Mouse (Mus musculus) stomach, embryonic 15.5 days (tissue): ENCODE measurements around the gene Wnt5b. TPM values are rescaled to one million over a fixed set of nuclear protein-coding genes. Genes with fewer than 3 reads are reported as not detected.
A peak's percentile ranks its signal among the peaks of the same experiment; 100 is the strongest.

ENCODE experiments used
- ATAC-seq: fragments of 200-750 bp; cut with Nextera tagmentation; 2 replicates; pipeline ENCODE4 v1.8.0; 2017; ENCODE audit warnings: low read depth, moderate number of reproducible peaks, moderate TSS enrichment; ENCODE audit not compliant: insufficient read depth, low FRiP score
- H3K27ac ChIP-seq: fragments of 300-500 bp; sonication (generic); 2 replicates; pipeline ENCODE4 v1.5.1; 2015; ENCODE audit warnings: mild to moderate bottlenecking, inconsistent platforms
- H3K27me3 ChIP-seq: fragments of 300-500 bp; sonication (generic); replicated peaks from 2 replicates; pipeline ENCODE4 v1.6.1; 2015; ENCODE audit warnings: inconsistent platforms
- H3K36me3 ChIP-seq: fragments of 300-500 bp; sonication (generic); 2 replicates; pipeline ENCODE4 v1.6.1; 2015; ENCODE audit warnings: inconsistent platforms
- H3K4me1 ChIP-seq: fragments of 300-500 bp; sonication (generic); 2 replicates; pipeline ENCODE4 v1.6.1; 2015; ENCODE audit warnings: inconsistent platforms
- H3K4me2 ChIP-seq: fragments of 300-500 bp; sonication (generic); 2 replicates; pipeline ENCODE4 v1.6.1; 2015; ENCODE audit warnings: mild to moderate bottlenecking, inconsistent platforms
- H3K4me3 ChIP-seq: fragments of 300-500 bp; sonication (generic); replicated peaks from 2 replicates; pipeline ENCODE4 v1.5.1; 2015; ENCODE audit warnings: inconsistent platforms
- H3K9ac ChIP-seq: fragments of 300-500 bp; sonication (generic); 2 replicates; pipeline ENCODE4 v1.6.1; 2015; ENCODE audit warnings: inconsistent platforms
- H3K9me3 ChIP-seq: fragments of 300-500 bp; sonication (generic); 2 replicates; pipeline ENCODE4 v1.6.1; 2016; ENCODE audit warnings: inconsistent platforms
- WGBS: fragments of 180-500 bp; shearing (Covaris S2); methylation state at CpG from one replicate; pipeline ENCODE4 v1.1.7; 2015; 5-methylcytosine and 5-hydroxymethylcytosine counted together
- polyA plus RNA-seq: library from polyadenylated mRNA; unstranded; fragments of >200 nt; fragmentation: Nextera tagmentation; extraction: Ambion mirVana; gene quantifications from 2 replicates; pipeline ENCODE4 v1.2.1, GENCODE M21; 2015

Gene Wnt5b
- polyA plus RNA-seq: 8.7 and 10.4 TPM in 2 replicates

DNA sequence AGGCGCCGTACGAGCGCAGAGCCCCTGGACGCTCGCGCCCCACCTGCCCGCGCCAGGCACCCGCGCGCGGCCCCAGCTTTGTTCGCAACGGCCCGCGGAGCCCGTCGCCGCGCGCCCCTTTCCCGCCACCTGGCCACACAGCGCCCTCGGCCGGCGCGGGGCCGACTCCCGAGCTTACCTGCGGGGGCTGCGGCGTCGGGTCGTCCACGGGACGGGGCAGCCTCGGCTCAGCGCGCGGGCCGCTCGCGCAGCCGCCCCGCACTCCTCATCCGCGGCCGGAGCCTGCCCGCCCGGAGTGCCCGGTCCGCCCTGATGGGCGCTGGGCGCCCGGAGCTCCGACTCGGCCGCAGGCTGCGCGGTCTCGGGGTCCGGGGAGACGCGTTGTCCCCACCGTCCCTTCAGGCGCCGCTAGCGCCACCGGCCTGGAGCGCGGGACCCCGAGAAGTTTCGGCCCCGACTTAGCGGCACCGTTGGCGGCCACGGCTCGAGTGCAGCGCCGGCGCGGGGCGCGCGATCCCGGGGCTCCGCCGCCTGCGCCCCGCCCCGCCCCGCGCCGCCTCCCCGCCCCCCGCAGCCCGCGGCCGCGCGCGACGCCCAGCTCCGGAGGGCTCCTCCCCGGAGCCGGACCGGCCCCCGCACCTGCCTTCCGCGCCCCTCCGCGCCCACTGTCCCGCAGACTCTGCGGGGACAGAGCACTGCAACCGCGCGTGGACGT is at the start of gene Wnt5b:
Gene Wnt5b (minus strand): TSS at position 545 of the 715 bp plus-strand sequence.
- Histone ChIP-seq H3K4me1 (0 out of 2 replicates have a peak, but pooled peaks cover 5% of the 10 kb centered on the region), H3K4me2 (peak within 1 kb of the TSS; percentile 94), H3K4me3 (peak within 1 kb of the TSS; percentile 72), H3K27ac (no peak within 1 kb of the TSS), H3K36me3 (no peaks in the 10 kb centered on the region), H3K9me3 (no peaks in the 10 kb centered on the region), H3K9ac (peak within 1 kb of the TSS; percentile 46), H3K27me3 (peaks cover 7% of the 10 kb centered on the region; the same call in 1 of the 2 replicates)
- peak; percentile 64 for ATAC-seq
- WGBS: under 1% methylated on average over 103 of the region's 120 CpGs

DNA sequence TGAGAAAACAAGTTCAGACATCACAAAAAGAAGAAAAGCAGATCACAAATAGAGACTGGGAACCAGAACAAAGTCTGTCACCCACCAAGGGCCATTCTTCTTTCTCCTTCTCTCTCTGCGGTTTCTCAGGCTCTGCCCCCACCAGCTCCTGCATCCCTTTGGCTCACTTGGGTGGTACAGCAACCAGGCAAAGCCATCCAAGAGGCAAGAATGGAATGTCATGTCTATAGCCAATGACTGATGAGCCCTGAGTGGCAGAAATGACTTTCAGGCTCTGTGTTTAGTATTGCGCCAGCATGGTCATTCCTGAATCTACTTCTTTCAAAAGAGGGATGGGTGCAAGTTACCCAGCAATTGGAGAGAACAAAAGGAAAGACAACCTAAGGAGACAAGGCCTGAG is 46.7 kb upstream of the Wnt5b start:
- H3K9ac ChIP-seq: no peak overlapping the region
- no peak for ATAC-seq
- H3K4me3 ChIP-seq: no peak overlapping the region
- H3K27me3 ChIP-seq: no peaks in the 10 kb centered on the region
- no peak overlapping the region for H3K4me2 ChIP-seq
- 65% methylated on average over 2 of the region's 2 CpGs for WGBS
- H3K4me1 ChIP-seq: no peaks in the 10 kb centered on the region; the same call in 1 of the 2 replicates
- H3K27ac ChIP-seq: no peak overlapping the region
- H3K9me3 ChIP-seq: no peaks in the 10 kb centered on the region
- H3K36me3 ChIP-seq: no peaks in the 10 kb centered on the region

DNA sequence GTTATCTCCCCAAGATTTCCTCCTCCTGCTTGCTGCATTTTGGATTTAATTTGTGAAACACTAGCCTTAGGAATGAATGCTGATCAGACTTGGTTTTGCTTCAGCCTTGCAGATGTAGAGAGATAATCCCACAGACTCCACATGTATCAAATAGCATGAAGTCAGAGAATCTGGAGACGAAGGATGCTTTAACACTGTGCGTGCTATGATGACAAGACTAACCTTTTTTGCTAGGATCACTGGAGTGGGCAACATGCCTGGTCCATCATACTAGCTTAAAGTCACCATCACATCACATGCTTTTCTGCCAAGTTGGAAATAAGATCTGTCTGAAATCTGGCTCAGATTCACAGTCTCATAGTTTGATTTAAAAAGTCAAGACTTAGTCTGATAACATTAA is 43.8 kb upstream of the Wnt5b start:
- no peak for ATAC-seq
- Histone ChIP-seq H3K27ac (no peak overlapping the region), H3K9ac (no peak overlapping the region), H3K4me3 (no peak overlapping the region), H3K4me2 (no peak overlapping the region), H3K36me3 (no peaks in the 10 kb centered on the region), H3K4me1 (no peaks in the 10 kb centered on the region; the same call in 1 of the 2 replicates), H3K27me3 (no peaks in the 10 kb centered on the region), H3K9me3 (no peaks in the 10 kb centered on the region)
- WGBS: 75% methylated on average over 2 of the region's 2 CpGs

DNA sequence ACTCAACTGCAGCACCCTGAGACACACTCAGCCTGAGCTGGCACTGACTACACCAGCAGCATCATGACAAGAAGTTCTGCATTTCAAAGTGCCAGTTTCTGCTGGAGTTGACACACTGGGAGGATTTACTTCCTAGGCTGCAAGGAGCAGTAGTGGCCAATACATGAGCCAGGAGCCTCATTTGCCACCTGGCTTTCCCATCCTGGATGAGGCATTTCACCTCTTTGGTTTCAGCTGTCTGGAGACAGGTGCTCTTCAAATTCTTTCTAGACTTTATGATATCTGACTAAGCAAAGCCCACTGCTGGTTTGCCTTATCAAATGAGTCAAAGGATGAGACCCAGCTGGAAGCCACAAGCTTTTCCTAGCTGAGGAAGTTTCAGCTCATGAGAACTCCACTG is 43.3 kb upstream of the Wnt5b start:
- no peak for ATAC-seq
- Histone ChIP-seq H3K4me1 (no peaks in the 10 kb centered on the region; the same call in 1 of the 2 replicates), H3K9me3 (no peaks in the 10 kb centered on the region), H3K27me3 (no peaks in the 10 kb centered on the region), H3K27ac (no peak overlapping the region), H3K9ac (no peak overlapping the region), H3K36me3 (no peaks in the 10 kb centered on the region), H3K4me2 (no peak overlapping the region), H3K4me3 (no peak overlapping the region)

DNA sequence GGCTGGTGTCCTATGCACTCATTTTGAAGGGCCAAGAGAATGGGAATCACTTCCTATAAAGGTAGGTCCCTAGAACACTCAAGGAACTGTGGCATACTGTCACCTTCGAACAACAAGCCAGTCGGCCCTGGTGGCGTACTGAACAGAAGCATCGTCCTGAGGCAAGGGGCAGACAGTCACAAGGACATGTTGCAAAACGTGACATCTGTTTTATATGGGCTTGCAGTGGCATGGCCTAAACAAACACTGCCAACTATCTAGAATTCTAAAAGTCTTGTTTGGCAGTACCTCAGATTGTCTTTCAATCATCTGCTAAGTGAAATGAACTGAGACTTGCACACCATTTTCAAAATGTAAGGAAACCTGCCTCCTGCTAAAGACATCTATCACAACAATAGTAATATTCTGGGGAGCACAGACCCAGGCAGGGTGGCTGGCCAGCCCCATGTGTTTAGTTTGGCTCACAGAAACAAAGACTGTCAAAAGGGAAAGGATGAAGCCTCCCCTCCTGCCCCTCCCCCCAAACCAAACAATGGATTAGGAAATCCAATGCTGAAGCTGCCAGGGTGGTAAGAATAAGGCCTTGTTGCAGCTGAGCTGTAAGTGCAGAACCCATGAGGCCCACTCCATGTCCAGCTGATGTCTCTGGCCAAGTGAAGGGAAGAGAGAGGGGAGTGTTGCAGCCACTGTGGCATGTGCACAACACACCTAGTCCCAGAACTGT is 41.7 kb upstream of the Wnt5b start:
- no peaks in the 10 kb centered on the region for H3K27me3 ChIP-seq
- no peak overlapping the region for H3K27ac ChIP-seq
- WGBS: 60% methylated on average over 5 of the region's 5 CpGs
- H3K36me3 ChIP-seq: no peaks in the 10 kb centered on the region
- no peak overlapping the region for H3K9ac ChIP-seq
- H3K4me3 ChIP-seq: no peak overlapping the region
- no peaks in the 10 kb centered on the region; the same call in 1 of the 2 replicates for H3K4me1 ChIP-seq
- H3K4me2 ChIP-seq: no peak overlapping the region
- H3K9me3 ChIP-seq: no peaks in the 10 kb centered on the region
- ATAC-seq: no peak

DNA sequence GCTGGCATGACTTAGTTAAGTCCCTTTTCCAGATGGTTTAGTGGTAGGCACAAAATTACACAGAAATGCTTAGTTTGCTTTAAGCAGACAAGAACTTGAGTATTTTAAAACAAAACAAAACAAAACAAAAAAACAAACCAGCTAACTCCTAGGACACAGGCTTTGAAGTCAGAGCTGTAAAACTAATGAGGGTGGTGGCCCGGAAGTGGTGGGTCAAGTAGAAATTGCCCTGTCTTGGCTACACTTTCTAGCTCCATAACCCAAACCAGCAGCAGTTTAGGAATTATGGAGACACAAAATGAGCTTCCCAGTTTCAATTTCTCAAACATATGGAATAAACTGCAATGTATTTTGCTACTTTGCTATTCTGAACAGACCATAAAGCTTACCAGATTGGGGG is 39.9 kb upstream of the Wnt5b start:
- H3K9ac ChIP-seq: no peak overlapping the region
- H3K27me3 ChIP-seq: no peaks in the 10 kb centered on the region
- ATAC-seq: no peak
- H3K36me3 ChIP-seq: no peaks in the 10 kb centered on the region
- H3K9me3 ChIP-seq: no peaks in the 10 kb centered on the region
- no peaks in the 10 kb centered on the region; the same call in 1 of the 2 replicates for H3K4me1 ChIP-seq
- no peak overlapping the region for H3K4me2 ChIP-seq
- H3K4me3 ChIP-seq: no peak overlapping the region
- 56% methylated on average over 1 of the region's 1 CpGs for WGBS
- no peak overlapping the region for H3K27ac ChIP-seq

DNA sequence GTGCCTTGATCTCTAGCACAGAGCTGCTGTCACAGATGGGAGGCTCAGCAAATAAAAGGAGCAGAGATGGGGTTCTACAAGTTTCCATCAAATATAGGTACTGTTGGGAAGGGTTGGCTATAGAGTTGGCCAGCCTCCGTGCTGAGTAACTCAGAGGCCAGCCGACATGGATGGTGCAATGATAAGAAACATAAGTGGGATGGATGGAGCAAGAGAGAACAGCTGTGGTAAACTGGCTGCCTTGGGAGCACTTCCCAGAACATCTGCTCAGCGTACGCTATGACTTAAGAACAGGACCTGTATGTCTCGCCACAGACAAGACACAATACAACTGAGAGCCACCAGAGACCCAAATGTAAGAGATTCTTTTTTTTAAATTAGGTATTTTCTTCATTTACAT is 39.0 kb upstream of the Wnt5b start:
- 84% methylated on average over 5 of the region's 5 CpGs for WGBS
- no peak overlapping the region for H3K27ac ChIP-seq
- H3K9ac ChIP-seq: no peak overlapping the region
- no peaks in the 10 kb centered on the region for H3K36me3 ChIP-seq
- H3K4me2 ChIP-seq: no peak overlapping the region
- no peaks in the 10 kb centered on the region for H3K9me3 ChIP-seq
- ATAC-seq: no peak
- no peaks in the 10 kb centered on the region; the same call in 1 of the 2 replicates for H3K4me1 ChIP-seq
- H3K27me3 ChIP-seq: no peaks in the 10 kb centered on the region
- H3K4me3 ChIP-seq: no peak overlapping the region

DNA sequence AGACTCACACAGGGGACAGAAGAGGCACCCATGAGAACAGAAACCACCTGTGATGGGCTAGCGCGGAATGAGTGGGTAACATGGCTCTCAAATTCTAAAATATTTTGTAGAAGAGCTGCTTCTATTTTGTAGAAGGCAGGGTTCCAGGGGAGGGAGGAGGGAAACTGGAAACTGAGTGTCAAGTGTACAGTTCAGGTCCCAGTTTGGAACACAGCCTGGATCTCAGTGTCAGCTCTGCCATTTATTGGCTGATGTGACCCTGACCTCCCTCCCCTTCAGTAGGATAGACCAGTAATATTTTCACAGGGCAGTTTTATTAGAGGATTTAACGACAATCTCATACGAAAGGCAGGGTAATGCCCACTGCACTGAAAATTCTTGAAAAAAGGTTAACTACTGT is 32.6 kb upstream of the Wnt5b start:
- H3K27me3 ChIP-seq: no peaks in the 10 kb centered on the region
- H3K27ac ChIP-seq: no peak overlapping the region
- H3K4me2 ChIP-seq: no peak overlapping the region
- no peak overlapping the region for H3K9ac ChIP-seq
- H3K4me1 ChIP-seq: no peaks in the 10 kb centered on the region
- WGBS: 87% methylated on average over 4 of the region's 4 CpGs
- H3K9me3 ChIP-seq: no peaks in the 10 kb centered on the region
- no peaks in the 10 kb centered on the region for H3K36me3 ChIP-seq
- ATAC-seq: no peak
- H3K4me3 ChIP-seq: no peak overlapping the region

DNA sequence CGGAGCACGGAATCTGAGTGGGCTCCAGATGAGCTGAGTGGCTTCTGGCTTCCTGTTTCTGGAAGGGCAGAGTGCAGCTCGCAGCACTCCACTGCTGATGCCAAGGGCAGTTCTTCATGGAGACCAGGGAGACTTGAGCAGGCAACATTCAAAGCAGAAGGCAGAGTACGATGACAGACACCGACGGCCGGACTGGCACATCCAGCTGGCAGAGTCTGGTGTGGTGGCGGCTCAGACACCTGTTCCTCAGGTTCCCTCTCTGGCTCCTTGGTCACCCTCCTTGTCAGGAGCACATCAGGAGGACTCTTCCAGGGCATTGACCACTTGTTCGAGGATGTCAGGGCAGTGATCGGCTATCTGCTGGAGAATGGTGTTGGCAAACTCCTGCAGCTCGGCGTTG is 31.2 kb upstream of the Wnt5b start:
- Histone ChIP-seq H3K9ac (no peak overlapping the region), H3K36me3 (no peaks in the 10 kb centered on the region), H3K27ac (no peak overlapping the region), H3K9me3 (no peaks in the 10 kb centered on the region), H3K27me3 (no peaks in the 10 kb centered on the region), H3K4me1 (peaks cover 4% of the 10 kb centered on the region; the same call in 1 of the 2 replicates), H3K4me3 (no peak overlapping the region), H3K4me2 (no peak overlapping the region)
- no peak for ATAC-seq
- 88% methylated on average over 12 of the region's 12 CpGs for WGBS

DNA sequence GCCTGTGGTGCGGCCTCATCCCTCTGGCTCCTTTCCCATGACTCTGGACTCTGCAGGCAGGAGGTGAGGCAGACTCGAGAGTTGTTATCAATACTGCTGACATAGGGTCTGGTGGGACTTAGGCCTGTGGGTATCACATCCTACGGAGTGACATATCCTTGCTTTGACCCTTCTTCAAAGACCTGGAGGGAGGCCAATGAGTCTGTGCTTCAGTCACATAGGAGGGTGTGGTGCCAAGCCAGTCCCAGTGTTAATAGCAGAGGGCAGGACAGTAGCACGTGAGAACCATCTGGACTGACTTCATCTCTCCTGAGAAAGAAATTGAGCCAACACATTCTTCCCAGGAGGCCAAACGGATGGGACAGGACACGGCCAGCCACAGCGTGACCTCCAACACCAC is 28.1 kb upstream of the Wnt5b start:
- Histone ChIP-seq H3K9ac (no peak overlapping the region), H3K36me3 (no peaks in the 10 kb centered on the region), H3K4me3 (no peak overlapping the region), H3K4me1 (peaks cover 4% of the 10 kb centered on the region; the same call in 1 of the 2 replicates), H3K9me3 (no peaks in the 10 kb centered on the region), H3K27ac (no peak overlapping the region), H3K27me3 (no peaks in the 10 kb centered on the region), H3K4me2 (no peak overlapping the region)
- 69% methylated on average over 7 of the region's 7 CpGs for WGBS
- ATAC-seq: no peak

DNA sequence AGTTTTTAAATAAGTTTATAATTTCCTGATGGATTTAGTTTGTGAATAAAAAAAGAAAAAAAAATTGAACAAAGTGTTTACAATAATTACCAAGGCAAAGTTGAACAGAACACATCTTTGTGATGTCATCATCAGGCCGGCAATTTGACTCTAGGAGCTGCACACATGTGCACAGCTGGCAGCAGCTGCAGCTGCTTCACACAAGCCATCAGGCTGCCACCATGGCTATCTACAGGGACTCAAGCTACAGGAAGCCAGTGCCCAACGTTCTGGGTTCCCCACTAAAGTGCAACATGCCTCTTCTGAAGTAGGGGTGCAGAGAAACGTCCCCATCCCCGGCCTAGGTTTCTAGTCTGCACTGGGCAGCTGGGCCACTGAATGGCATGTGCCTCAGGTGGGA is 26.6 kb upstream of the Wnt5b start:
- Histone ChIP-seq H3K4me3 (no peak overlapping the region), H3K36me3 (no peaks in the 10 kb centered on the region), H3K9me3 (no peaks in the 10 kb centered on the region), H3K4me2 (no peak overlapping the region), H3K4me1 (peaks cover 14% of the 10 kb centered on the region), H3K27me3 (no peaks in the 10 kb centered on the region), H3K9ac (no peak overlapping the region), H3K27ac (no peak overlapping the region)
- 68% methylated on average over 4 of the region's 4 CpGs for WGBS
- no peak for ATAC-seq

DNA sequence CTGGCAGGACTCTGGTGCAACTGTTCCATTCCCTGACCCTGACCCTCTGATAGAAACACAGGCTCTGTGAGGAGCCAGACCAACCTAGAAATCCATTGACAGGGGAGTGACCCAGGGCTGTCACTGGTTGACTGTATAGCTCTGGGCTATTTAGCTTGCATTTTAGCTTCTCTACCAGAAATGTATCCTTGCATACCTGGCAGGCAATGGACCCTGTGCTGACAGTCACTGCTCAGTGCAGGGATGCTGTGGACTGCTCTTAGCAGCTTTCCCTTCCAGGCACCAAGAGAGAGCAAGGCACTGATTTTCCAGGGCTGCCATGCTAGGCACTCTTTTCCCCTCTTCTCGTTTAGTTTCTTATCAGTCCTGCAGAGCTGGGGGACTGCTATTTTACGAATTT is 24.2 kb upstream of the Wnt5b start:
- no peaks in the 10 kb centered on the region for H3K27me3 ChIP-seq
- H3K9me3 ChIP-seq: no peaks in the 10 kb centered on the region
- no peak overlapping the region for H3K4me2 ChIP-seq
- H3K27ac ChIP-seq: no peak overlapping the region
- WGBS: 74% methylated on average over 2 of the region's 2 CpGs
- ATAC-seq: no peak
- no peak overlapping the region for H3K9ac ChIP-seq
- H3K36me3 ChIP-seq: no peaks in the 10 kb centered on the region
- no peak overlapping the region for H3K4me3 ChIP-seq
- peaks cover 21% of the 10 kb centered on the region for H3K4me1 ChIP-seq
